Mouse (Mus musculus) liver, postnatal 0 days (tissue): Measurements from ENCODE around the gene Cyp2j5. TPM values are rescaled to one million over a fixed set of nuclear protein-coding genes. Genes with fewer than 3 reads are reported as not detected.
A peak's percentile ranks its signal among the peaks of the same experiment; 100 is the strongest.
"Not testable (repeated sequence)": the region's sequence is repeated elsewhere in the genome, so short reads cannot be mapped to it uniquely, and the experiment has no call there.

Source experiments
- ATAC-seq: fragments of 200-750 bp; cut with Nextera tagmentation; 2 replicates; pipeline ENCODE4 v1.8.0; 2017; ENCODE audit warnings: mild to moderate bottlenecking, moderate library complexity
- DNase-seq: peaks from one replicate; pipeline ENCODE4 v3.0.0-alpha.2; 2016
- H3K27ac ChIP-seq: fragments of 300-500 bp; sonication (generic); 2 replicates; pipeline ENCODE4 v1.5.1; 2014; ENCODE audit warnings: antibody characterized with exemption, moderate library complexity, mild to moderate bottlenecking, low read depth
- H3K27me3 ChIP-seq: fragments of 300-500 bp; sonication (generic); 2 replicates; pipeline ENCODE4 v1.6.1; 2014; ENCODE audit warnings: low read length, control low read depth, mixed read lengths; ENCODE audit not compliant: insufficient read depth
- H3K36me3 ChIP-seq: fragments of 300-500 bp; sonication (generic); replicated peaks from 2 replicates; pipeline ENCODE4 v1.6.1; 2014; ENCODE audit warnings: mild to moderate bottlenecking, control low read depth, low read length, moderate library complexity, mixed read lengths; ENCODE audit not compliant: insufficient read depth
- H3K4me1 ChIP-seq: fragments of 300-500 bp; sonication (generic); 2 replicates; pipeline ENCODE4 v1.6.1; 2014; ENCODE audit warnings: antibody characterized with exemption, mild to moderate bottlenecking, control low read depth; ENCODE audit not compliant: insufficient read depth
- H3K4me2 ChIP-seq: fragments of 300-500 bp; sonication (generic); 2 replicates; pipeline ENCODE4 v1.6.1; 2014; ENCODE audit warnings: low read depth, mild to moderate bottlenecking, low read length, moderate library complexity, mixed read lengths
- H3K4me3 ChIP-seq: fragments of 300-500 bp; sonication (generic); 2 replicates; pipeline ENCODE4 v1.5.1; 2014; ENCODE audit warnings: low read depth, low read length
- H3K9ac ChIP-seq: fragments of 300-500 bp; sonication (generic); replicated peaks from 2 replicates; pipeline ENCODE4 v1.6.1; 2014; ENCODE audit warnings: mild to moderate bottlenecking, moderate library complexity
- H3K9me3 ChIP-seq: fragments of 300-500 bp; sonication (generic); 2 replicates; pipeline ENCODE4 v1.6.1; 2016; ENCODE audit warnings: mild to moderate bottlenecking, control low read depth, low read length, mixed read lengths
- CTCF ChIP-seq: sonication (generic); IDR thresholded peaks from 2 replicates; pipeline ENCODE4 v1.5.1; 2016; ENCODE audit warnings: antibody characterized with exemption, low read depth
- EP300 ChIP-seq: IDR thresholded peaks from 2 replicates; pipeline ENCODE4 v1.6.1; 2016; ENCODE audit warnings: antibody characterized with exemption, low read depth, mild to moderate bottlenecking
- WGBS: fragments of 180-500 bp; shearing (Covaris S2); extraction: QIAGEN DNeasy Blood & Tissue Kit; methylation state at CpG from one replicate; pipeline ENCODE4 v1.1.7; 2014; ENCODE audit not compliant: insufficient replicate concordance; 5-methylcytosine and 5-hydroxymethylcytosine counted together
- polyA plus RNA-seq: library from polyadenylated mRNA; unstranded; fragments of >200 nt; fragmentation: Nextera tagmentation; extraction: Ambion mirVana; gene quantifications from 2 replicates; pipeline ENCODE4 v1.2.1, GENCODE M21; 2015

Cyp2j5 gene
- polyA plus RNA-seq, 1 experiment from 2014 or later = 27.6 TPM

DNA sequence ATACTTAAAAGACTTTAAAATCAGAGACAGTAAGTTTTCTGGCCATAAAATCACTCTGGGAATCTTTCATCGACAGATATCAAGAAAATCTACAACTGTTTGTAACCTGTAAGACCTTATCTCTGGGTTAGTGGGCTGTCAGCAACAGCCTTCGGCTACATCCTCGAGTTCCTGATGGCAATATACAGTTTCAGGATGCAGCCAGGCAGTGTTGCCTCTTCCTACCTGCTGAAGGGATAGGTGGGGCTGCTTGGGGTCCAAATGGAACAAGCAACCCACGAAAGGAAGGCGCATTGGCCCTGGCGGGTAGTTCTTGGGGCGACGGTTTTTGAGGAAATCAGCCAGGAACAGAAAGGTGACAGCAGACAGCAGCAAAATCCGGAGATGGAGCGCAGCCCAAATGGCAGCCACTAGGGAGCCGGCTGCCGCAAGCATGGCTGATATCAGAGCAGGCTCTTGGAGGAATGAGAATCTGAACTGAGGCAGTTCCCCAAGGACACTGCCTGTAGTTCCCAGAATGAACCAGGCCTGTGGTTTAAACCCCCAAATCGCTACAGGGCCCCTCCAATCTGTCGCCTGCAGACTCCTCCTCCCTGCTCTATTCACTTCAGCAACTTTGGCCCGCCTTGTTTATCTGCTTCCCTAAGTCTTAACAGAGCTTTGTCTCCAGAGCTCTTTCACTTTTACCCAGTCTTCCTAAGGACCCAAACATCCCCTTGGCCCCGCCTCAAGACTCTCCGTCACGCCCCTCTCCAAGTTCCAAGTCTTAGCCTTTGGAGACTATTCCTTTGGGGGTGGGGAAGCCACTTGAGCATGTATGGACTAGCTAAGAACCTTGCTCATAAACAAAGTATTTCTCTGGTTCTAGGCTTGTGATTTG lies 72.8 kb downstream of the Cyp2j5 start, which contains the start of gene Cyp2j9:
Gene Cyp2j9, minus strand, starts transcription at position 668 of the 880 bp plus-strand sequence.
- peak within 1 kb of the TSS; percentile 65 for H3K4me2 ChIP-seq
- H3K27me3 ChIP-seq = no peaks in the 10 kb centered on the region
- peak; percentile 29 for DNase-seq
- 11% methylated on average over 18 of the region's 18 CpGs for WGBS
- TF ChIP-seq EP300 = no peak
- no peak for TF ChIP-seq CTCF
- H3K36me3 ChIP-seq = no peaks in the 10 kb centered on the region
- H3K27ac ChIP-seq = no peak within 1 kb of the TSS; the same call in 1 of the 2 replicates
- peak within 1 kb of the TSS; percentile 36 for H3K4me3 ChIP-seq
- H3K9me3 ChIP-seq = no peaks in the 10 kb centered on the region
- peak; percentile 47 for ATAC-seq
- H3K4me1 ChIP-seq = no peaks in the 10 kb centered on the region
- no peak within 1 kb of the TSS; the same call in 1 of the 2 replicates for H3K9ac ChIP-seq

DNA sequence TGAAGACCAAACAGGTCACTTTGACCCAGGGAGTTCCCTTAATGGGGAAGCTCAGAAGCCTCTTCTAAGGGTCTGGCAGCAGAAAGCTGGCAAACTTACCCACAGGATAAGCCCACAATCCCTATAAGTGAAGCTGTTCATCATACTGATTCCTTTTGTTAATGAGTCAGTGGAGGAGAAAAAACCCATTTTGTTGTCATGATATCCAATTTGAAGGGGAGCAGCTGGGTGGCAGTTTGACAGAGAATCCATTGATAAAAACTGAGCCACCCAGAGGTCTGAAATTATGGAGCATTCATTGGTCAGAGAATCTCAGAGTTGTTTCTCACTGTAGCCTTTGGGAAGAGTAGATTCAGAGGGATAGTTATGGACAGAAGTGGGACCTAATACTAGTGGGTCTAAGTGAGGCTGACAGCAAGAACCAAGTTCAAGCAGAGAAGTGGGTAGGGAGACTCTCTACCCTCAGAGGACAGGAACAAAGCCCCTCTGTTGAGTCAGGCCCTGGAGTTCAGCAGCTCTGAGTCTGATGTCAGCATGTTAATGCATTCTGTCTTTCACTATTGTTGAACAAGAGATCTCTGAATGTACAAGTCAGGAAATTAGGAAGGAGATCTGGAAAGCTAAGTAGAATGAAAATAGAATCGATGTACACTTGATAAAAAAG lies 82.4 kb downstream of the Cyp2j5 start:
- Histone ChIP-seq H3K4me2 (no peak overlapping the region), H3K27me3 (no peaks in the 10 kb centered on the region), H3K4me3 (no peak overlapping the region), H3K4me1 (no peaks in the 10 kb centered on the region), H3K27ac (no peak overlapping the region), H3K9ac (no peak overlapping the region), H3K9me3 (no peaks in the 10 kb centered on the region), H3K36me3 (no peaks in the 10 kb centered on the region)
- WGBS = 62% methylated on average over 1 of the region's 1 CpGs
- ATAC-seq = no peak
- TF ChIP-seq CTCF (no peak), EP300 (no peak)
- no peak for DNase-seq

DNA sequence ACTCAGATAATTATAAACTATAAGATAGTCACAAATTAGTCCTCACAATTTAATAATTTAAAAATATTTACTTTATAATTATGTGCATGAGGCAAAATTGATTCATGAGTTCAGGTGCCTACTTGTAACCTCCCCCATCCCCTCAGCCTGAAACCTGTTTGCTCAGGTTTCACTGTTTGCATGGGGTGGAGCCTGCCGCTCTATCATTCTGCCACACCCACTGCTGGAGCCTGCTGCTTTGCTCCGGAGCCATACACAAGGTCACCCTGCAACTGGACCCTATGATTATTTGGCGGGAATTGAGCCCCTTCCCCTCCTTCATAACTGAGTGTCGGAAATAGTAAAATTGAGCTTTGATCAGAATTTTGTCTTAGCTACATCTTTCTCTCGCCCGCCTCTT lies 83.6 kb downstream of the Cyp2j5 start:
- 0 out of 2 replicates have a peak, but pooled peaks have one; percentile 47 for ATAC-seq
- not testable (repeated sequence) for H3K4me2 ChIP-seq

More for the DNA sequence above, 83.6 kb downstream of the Cyp2j5 start:
- H3K4me3 ChIP-seq, H3K36me3 ChIP-seq, H3K4me1 ChIP-seq, H3K9me3 ChIP-seq, H3K27ac ChIP-seq, H3K27me3 ChIP-seq, H3K9ac ChIP-seq, DNase-seq: not testable (repeated sequence)
- 58% methylated on average over 6 of the region's 6 CpGs for WGBS

Other genes with a start within 250 kb of the Cyp2j5 start
- gene Cyp2j8, start 156.8 kb downstream of the Cyp2j5 start, polyA plus RNA-seq = not detected in 2 replicates
- 9.2 and 9.6 TPM in 2 replicates for gene Cyp2j6, start 110.5 kb downstream of the Cyp2j5 start, polyA plus RNA-seq
- 1.5 and 1.8 TPM in 2 replicates for gene Cyp2j9, start 72.6 kb downstream of the Cyp2j5 start, polyA plus RNA-seq
- not detected in 2 replicates for gene Gm12695, start 121.0 kb upstream of the Cyp2j5 start, polyA plus RNA-seq